Mouse (Mus musculus) layer of hippocampus, adult 8-10 months (tissue): ENCODE results near the gene Numb. TPM values are rescaled to one million over a fixed set of nuclear protein-coding genes. Genes with fewer than 3 reads are reported as not detected.
"Not testable (repeated sequence)": the region's sequence is repeated elsewhere in the genome, so short reads cannot be mapped to it uniquely, and the experiment has no call there.

Experiments
- DNase-seq, 2 experiments: peaks; one replicate each; pipeline ENCODE4 v3.0.0; 2022; ENCODE audit warnings: low spot score in 2 of 2
- total RNA-seq, 4 experiments: library from RNA; stranded (reverse); gene quantifications; 2 replicates each; pipeline ENCODE4 v1.2.4; 2022

Numb gene
- total RNA-seq, 4 experiments from 2014 or later: 37.5 to 52.2 (median 41.4) TPM

- DNase-seq: no peak
These were observed 1.2 kb upstream of the Numb start for GRCm38 (mm10) chr12:83922724-83923485.

- DNase-seq: peak; percentile 8 to 21
These were observed 853 bp downstream of the Numb start for GRCm38 (mm10) chr12:83920721-83921441.

- no peak for DNase-seq
These were observed 4.8 kb downstream of the Numb start for GRCm38 (mm10) chr12:83916884-83917283.

- DNase-seq: no peak
These were observed 6.9 kb downstream of the Numb start for GRCm38 (mm10) chr12:83914797-83915196.

- no peak for DNase-seq
These were observed 7.5 kb downstream of the Numb start for GRCm38 (mm10) chr12:83914202-83914740.

GRCm38 (mm10) chr12:83910451-83910850 lies 11.3 kb downstream of the Numb start:
- DNase-seq: no peak

- no peak for DNase-seq
These were observed 28.8 kb downstream of the Numb start for GRCm38 (mm10) chr12:83892926-83893325.

- DNase-seq: no peak
These were observed 30.5 kb downstream of the Numb start for GRCm38 (mm10) chr12:83891278-83891677.

GRCm38 (mm10) chr12:83889128-83889527 lies 32.6 kb downstream of the Numb start:
- no peak for DNase-seq

GRCm38 (mm10) chr12:83885516-83886285 lies 36.0 kb downstream of the Numb start:
- DNase-seq: no peak

GRCm38 (mm10) chr12:83885065-83885464 lies 36.7 kb downstream of the Numb start:
- DNase-seq: not testable (repeated sequence)

- no peak for DNase-seq
These were observed 39.2 kb downstream of the Numb start for GRCm38 (mm10) chr12:83882503-83882902.

- DNase-seq: no peak
These were observed 39.6 kb downstream of the Numb start for GRCm38 (mm10) chr12:83882088-83882487.

- DNase-seq: no peak
These were observed 40.8 kb downstream of the Numb start for GRCm38 (mm10) chr12:83880913-83881312.

GRCm38 (mm10) chr12:83875097-83875496 lies 46.6 kb downstream of the Numb start:
- DNase-seq: no peak

GRCm38 (mm10) chr12:83874597-83874996 lies 47.1 kb downstream of the Numb start:
- peak; percentile 67 to 74 for DNase-seq

- no peak for DNase-seq
These were observed 57.2 kb downstream of the Numb start for GRCm38 (mm10) chr12:83864501-83864900.

GRCm38 (mm10) chr12:83861880-83862279 lies 59.9 kb downstream of the Numb start:
- DNase-seq: no peak

GRCm38 (mm10) chr12:83860688-83861087 lies 61.0 kb downstream of the Numb start:
- no peak for DNase-seq

GRCm38 (mm10) chr12:83858052-83858451 lies 63.7 kb downstream of the Numb start:
- DNase-seq: no peak

GRCm38 (mm10) chr12:83855211-83855610 lies 66.5 kb downstream of the Numb start:
- DNase-seq: no peak

- DNase-seq: no peak
These were observed 67.5 kb downstream of the Numb start for GRCm38 (mm10) chr12:83854281-83854680.
